Mouse (Mus musculus) gastrocnemius, postnatal 36 days (tissue): ENCODE measurements around the gene Abhd16b. TPM values are rescaled to one million over a fixed set of nuclear protein-coding genes. Genes with fewer than 3 reads are reported as not detected.

Experiments
- DNase-seq, 2 experiments: peaks; one replicate each; pipeline ENCODE4 v3.0.0; 2022
- intact Hi-C: fragments of 180-260 bp; cut with DNase I; formaldehyde crosslinking; loops from one replicate; pipeline ENCODE4 v1.15.1; 2025
- total RNA-seq, 2 experiments: library from RNA; stranded (reverse); gene quantifications; 2 replicates each; pipeline ENCODE4 v1.2.3; 2021

The Abhd16b gene
- total RNA-seq, 2 experiments from 2014 or later, result not detected

DNA sequence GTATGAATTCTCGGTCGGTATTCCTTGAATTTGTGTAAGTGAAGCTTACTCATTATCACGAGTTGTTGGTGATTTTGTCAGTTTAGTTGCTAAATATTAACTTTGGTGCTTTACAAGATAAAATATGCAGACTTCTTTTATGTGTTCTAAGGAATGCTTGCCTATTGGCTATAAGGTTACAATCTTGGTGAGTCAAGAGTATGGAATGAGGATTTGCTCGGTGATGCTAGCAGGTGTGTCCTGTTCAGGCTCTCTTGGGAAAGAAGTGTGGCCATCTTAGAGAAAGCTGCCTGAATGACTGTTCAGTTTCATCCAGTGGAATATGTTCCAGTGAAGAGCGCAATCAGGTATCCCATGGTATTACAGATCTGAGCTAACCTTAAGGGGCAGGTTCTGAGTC lies 32.5 kb downstream of the Abhd16b start:
- intact Hi-C loops, result no loop called here
- DNase-seq, result no peak

DNA sequence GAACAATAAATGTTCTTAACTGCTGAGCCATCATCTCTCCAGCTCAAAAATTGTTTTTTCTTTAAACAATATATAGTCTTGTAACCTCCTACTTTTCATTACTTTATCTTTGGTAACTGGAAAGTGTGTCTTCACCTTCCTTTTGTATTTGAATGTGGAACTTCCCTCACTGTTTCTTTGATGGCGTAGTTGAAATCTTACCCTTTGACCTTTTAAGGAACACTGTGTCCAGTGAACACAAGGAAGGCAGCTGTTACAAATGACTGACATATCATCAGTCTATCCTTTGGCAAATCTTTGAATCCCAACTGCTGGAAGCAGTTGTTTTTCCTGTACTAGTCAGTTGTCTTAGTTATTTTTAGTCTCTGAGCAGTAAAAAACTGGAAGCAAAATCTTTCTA lies 36.1 kb downstream of the Abhd16b start:
- intact Hi-C loops, result no loop called here
- no peak for DNase-seq

DNA sequence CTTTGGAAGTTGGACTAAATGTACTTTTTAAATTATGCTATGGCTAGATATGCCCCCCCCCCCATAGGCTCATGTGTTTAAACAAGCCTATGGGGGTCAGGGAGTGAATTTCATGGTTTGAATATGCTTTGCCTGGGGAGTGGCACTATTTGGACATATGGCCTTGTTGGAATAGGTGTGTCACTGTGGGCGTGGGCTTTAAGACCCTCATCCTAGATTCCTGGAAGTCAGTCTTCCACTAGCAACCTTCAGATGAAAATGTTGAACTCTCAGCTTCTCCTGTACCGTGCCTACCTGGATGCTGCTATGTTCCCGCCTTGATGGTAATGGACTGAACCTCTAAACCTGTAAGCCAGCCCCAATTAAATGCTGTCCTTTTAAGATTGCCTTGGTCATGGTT lies 39.6 kb downstream of the Abhd16b start:
- no peak for DNase-seq
- intact Hi-C loops, result no loop called here

DNA sequence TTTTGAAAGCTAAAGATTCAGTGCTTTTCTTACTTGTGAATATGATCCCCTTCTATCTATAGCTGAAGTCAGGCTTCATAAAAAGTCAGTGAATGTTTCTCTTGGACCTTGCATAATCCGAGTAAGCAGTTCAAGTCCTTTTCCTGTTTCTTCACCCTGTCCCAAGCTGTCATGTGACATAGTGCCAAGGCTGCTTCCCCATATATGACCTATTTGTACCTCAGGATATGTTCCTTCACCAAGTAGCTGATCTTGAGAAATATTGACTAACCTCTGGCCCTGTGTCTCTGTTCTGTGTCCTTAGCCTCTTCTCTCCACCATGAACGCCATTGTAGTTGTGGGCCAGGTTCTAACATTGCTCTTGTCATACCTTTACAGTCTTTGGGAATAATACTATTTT lies 43.4 kb downstream of the Abhd16b start:
- intact Hi-C loops, result loop anchor here (5.0 kb wide), 1 partner anchor 36 kb away; no protein-coding TSS in a partner anchor
- no peak for DNase-seq

GRCm38 (mm10) chr2:181537444-181538047 lies 44.5 kb downstream of the Abhd16b start:
- intact Hi-C loops, result loop anchor here (5.0 kb wide), 1 partner anchor 35 kb away; no protein-coding TSS in a partner anchor
- no peak for DNase-seq

DNA sequence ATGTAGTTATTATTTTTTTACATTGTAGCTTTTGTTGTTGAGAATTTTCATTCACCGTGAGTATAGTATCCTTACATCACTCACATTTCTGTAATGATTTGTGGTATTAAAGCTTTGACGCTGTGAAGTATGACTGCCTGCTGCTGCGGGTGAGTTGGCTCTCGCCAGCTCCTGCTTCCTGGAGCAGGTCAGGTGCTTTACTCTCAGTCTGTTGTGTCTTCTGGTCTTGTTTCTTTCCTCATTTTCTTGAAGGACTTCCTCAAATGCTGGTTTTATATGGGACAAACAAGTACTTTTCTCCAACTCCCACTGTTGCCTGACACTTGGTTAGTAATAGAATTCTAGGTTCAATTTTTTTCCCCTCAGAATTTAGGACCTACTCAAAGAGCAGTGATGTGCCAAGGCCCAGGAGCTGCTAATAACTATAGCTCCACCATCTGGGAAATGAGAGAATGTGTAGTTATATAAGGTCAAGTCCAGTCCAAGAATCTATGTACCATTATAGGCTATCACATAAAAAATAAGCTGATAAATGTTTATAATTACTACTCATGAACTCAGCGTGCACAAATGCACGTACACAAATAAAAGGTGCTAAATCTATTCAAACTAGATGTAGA lies 48.9 kb downstream of the Abhd16b start:
- intact Hi-C loops, result no loop called here
- no peak for DNase-seq

Other genes with a start within 250 kb of the Abhd16b start
- 10 to 100 TPM in 1 of 2 experiments, 1 to 10 TPM in 1; 7.3 to 10.6 TPM for gene Gmeb2, start 205.2 kb upstream of the Abhd16b start, total RNA-seq
- under 1 TPM in 1 of 2 experiments, not detected in 1; 0.31 TPM for gene Stmn3, start 178.7 kb upstream of the Abhd16b start, total RNA-seq
- 10 to 100 TPM in 1 of 2 experiments, 1 to 10 TPM in 1; 9.2 to 12.2 TPM for gene Rtel1, start 173.5 kb upstream of the Abhd16b start, total RNA-seq
- gene Zgpat, start 128.3 kb upstream of the Abhd16b start, total RNA-seq, result 10 to 100 TPM; 11.3 to 11.5 TPM
- gene Arfrp1, start 127.8 kb upstream of the Abhd16b start, total RNA-seq, result 10 to 100 TPM; 21.5 to 26.1 TPM
- 1 to 10 TPM; 4.7 to 5.2 TPM for gene Lime1, start 113.1 kb upstream of the Abhd16b start, total RNA-seq
- 1 to 10 TPM; 3.9 to 4.0 TPM for gene Zbtb46, start 33.8 kb upstream of the Abhd16b start, total RNA-seq
- gene Tpd52l2, start 3.9 kb downstream of the Abhd16b start, total RNA-seq, result 10 to 100 TPM; 41.1 to 48.7 TPM
- 10 to 100 TPM; 43.3 to 43.9 TPM for gene Dnajc5, start 27.3 kb downstream of the Abhd16b start, total RNA-seq
- gene Uckl1, start 91.7 kb downstream of the Abhd16b start, total RNA-seq, result 10 to 100 TPM; 24.8 to 27.3 TPM
- gene Prpf6, start 98.7 kb downstream of the Abhd16b start, total RNA-seq, result 10 to 100 TPM; 23.0 to 29.8 TPM
- gene Zfp512b, start 99.6 kb downstream of the Abhd16b start, total RNA-seq, result 10 to 100 TPM; 15.3 to 19.7 TPM
- gene Samd10, start 106.0 kb downstream of the Abhd16b start, total RNA-seq, result 1 to 10 TPM in 1 of 2 experiments, under 1 TPM in 1; 0.69 to 1.0 TPM
- gene Gm29797, start 163.8 kb downstream of the Abhd16b start, total RNA-seq, result not detected
- gene Sox18, start 178.4 kb downstream of the Abhd16b start, total RNA-seq, result 10 to 100 TPM in 1 of 2 experiments, 1 to 10 TPM in 1; 7.6 to 14.2 TPM
- 1 to 10 TPM; 6.0 to 7.8 TPM for gene Tcea2, start 187.1 kb downstream of the Abhd16b start, total RNA-seq
- gene Rgs19, start 200.8 kb downstream of the Abhd16b start, total RNA-seq, result 1 to 10 TPM; 2.3 to 2.7 TPM
- not detected for gene Lkaaear1, start 205.2 kb downstream of the Abhd16b start, total RNA-seq
- not detected for gene Oprl1, start 221.8 kb downstream of the Abhd16b start, total RNA-seq